Mouse (Mus musculus): ENCODE data around the gene Fam189b.
A peak's percentile ranks its signal among the peaks of the same experiment; 100 is the strongest.
"Not testable (repeated sequence)": the region's sequence is repeated elsewhere in the genome, so short reads cannot be mapped to it uniquely, and the experiment has no call there.

Fam189b gene

GRCm38 (mm10) chr3:89203142-89203514 is 20.2 kb downstream of the Fam189b start:
- no peak for DNase-seq (ENCODE audit: low spot score)

- DNase-seq (ENCODE audit: low spot score) = no peak
Observed at GRCm38 (mm10) chr3:89206079-89206478, 23.1 kb downstream of the Fam189b start.

GRCm38 (mm10) chr3:89206695-89207094 is 23.8 kb downstream of the Fam189b start:
- no peak for DNase-seq (ENCODE audit: low spot score)

- no peak for DNase-seq (ENCODE audit: low spot score)
Observed at GRCm38 (mm10) chr3:89208075-89208657, 25.2 kb downstream of the Fam189b start.

GRCm38 (mm10) chr3:89208736-89209135 is 25.8 kb downstream of the Fam189b start:
- DNase-seq (ENCODE audit: low spot score) = no peak

- no peak for DNase-seq (ENCODE audit: low spot score)
Observed at GRCm38 (mm10) chr3:89209731-89210130, 26.8 kb downstream of the Fam189b start.

- no peak for DNase-seq (ENCODE audit: low spot score)
Observed at GRCm38 (mm10) chr3:89210162-89210561, 27.2 kb downstream of the Fam189b start.

- no peak for DNase-seq (ENCODE audit: low spot score)
Observed at GRCm38 (mm10) chr3:89210731-89211130, 27.8 kb downstream of the Fam189b start.

- peak; percentile 94 for DNase-seq (ENCODE audit: low spot score)
Observed at GRCm38 (mm10) chr3:89213803-89214530, 31.0 kb downstream of the Fam189b start.

GRCm38 (mm10) chr3:89214681-89215411 is 31.9 kb downstream of the Fam189b start, which contains the start of gene Thbs3:
Gene Thbs3 (plus strand): TSS chr3:89215180.
- DNase-seq (ENCODE audit: low spot score) = no peak

GRCm38 (mm10) chr3:89215853-89216252 is 32.9 kb downstream of the Fam189b start:
- DNase-seq (ENCODE audit: low spot score) = peak; percentile 77

GRCm38 (mm10) chr3:89216407-89216806 is 33.5 kb downstream of the Fam189b start:
- not testable (repeated sequence) for DNase-seq (ENCODE audit: low spot score)

- no peak for DNase-seq (ENCODE audit: low spot score)
Observed at GRCm38 (mm10) chr3:89218271-89218670, 35.3 kb downstream of the Fam189b start.

GRCm38 (mm10) chr3:89219546-89219945 is 36.6 kb downstream of the Fam189b start:
- DNase-seq (ENCODE audit: low spot score) = no peak

- no peak for DNase-seq (ENCODE audit: low spot score)
Observed at GRCm38 (mm10) chr3:89221167-89221566, 38.2 kb downstream of the Fam189b start.

- DNase-seq (ENCODE audit: low spot score) = no peak
Observed at GRCm38 (mm10) chr3:89224796-89225195, 41.9 kb downstream of the Fam189b start.

- no peak for DNase-seq (ENCODE audit: low spot score)
Observed at GRCm38 (mm10) chr3:89225321-89225815, 42.4 kb downstream of the Fam189b start.

GRCm38 (mm10) chr3:89225918-89226317 is 43.0 kb downstream of the Fam189b start:
- no peak for DNase-seq (ENCODE audit: low spot score)

- DNase-seq (ENCODE audit: low spot score) = peak; percentile 83
Observed at GRCm38 (mm10) chr3:89226361-89226760, 43.4 kb downstream of the Fam189b start.

- no peak for DNase-seq (ENCODE audit: low spot score)
Observed at GRCm38 (mm10) chr3:89226900-89227299, 44.0 kb downstream of the Fam189b start, which contains the start of gene Mtx1. Gene Mtx1 (minus strand): TSS chr3:89227088.

GRCm38 (mm10) chr3:89227307-89228179 is 44.6 kb downstream of the Fam189b start:
- DNase-seq (ENCODE audit: low spot score) = peak; percentile 87

- peak; percentile 86 for DNase-seq (ENCODE audit: low spot score)
Observed at GRCm38 (mm10) chr3:89228180-89228549, 45.2 kb downstream of the Fam189b start.
